Mouse (Mus musculus): ENCODE data around the gene Pick1. TPM values are rescaled to one million over a fixed set of nuclear protein-coding genes. Genes with fewer than 3 reads are reported as not detected.

The Pick1 gene
- polyA plus RNA-seq, 1 experiment from 2014 or later: 29.5 TPM

DNA sequence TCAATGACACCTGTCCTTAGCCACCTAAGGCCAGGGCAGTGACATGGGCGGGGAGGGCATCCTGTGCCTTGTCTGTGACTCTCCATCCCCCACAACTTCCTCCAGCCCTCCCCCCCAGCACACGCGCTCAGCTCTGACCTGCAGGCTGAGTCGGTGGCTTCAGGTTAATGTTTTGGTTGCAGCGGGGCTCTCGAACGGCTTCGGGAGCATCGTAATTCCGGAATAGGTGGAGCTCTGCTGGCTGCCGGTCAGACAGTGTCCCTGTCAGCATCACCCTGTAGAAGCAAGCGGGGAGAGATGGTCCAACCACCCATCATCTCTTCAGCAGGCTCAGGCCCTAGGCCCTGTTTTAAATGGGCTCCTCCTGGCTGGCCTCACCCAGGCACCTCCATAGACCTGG is 60.5 kb downstream of the Pick1 start:
- Histone ChIP-seq H3K36me3 (no peaks in the 10 kb centered on the region; the same call in 1 of the 2 replicates), H3K27me3 (no peaks in the 10 kb centered on the region), H3K9ac (no peak overlapping the region), H3K27ac (no peak overlapping the region), H3K4me3 (no peak overlapping the region), H3K4me1 (replicated peaks) (peaks cover 3% of the 10 kb centered on the region; the same call in 1 of the 2 replicates), H3K9me3 (replicated peaks) (no peaks in the 10 kb centered on the region), H3K4me2 (no peak overlapping the region)
- 79% methylated on average over 12 of the region's 12 CpGs for WGBS
- no peak for ATAC-seq (replicated peaks; ENCODE audit: insufficient number of reproducible peaks, insufficient read depth, low FRiP score, low read depth)

GRCm38 (mm10) chr15:79290340-79290739 is 61.4 kb downstream of the Pick1 start:
- Histone ChIP-seq H3K9me3 (replicated peaks) (no peaks in the 10 kb centered on the region), H3K27me3 (no peaks in the 10 kb centered on the region), H3K4me3 (no peak overlapping the region), H3K4me2 (no peak overlapping the region), H3K27ac (no peak overlapping the region), H3K36me3 (no peaks in the 10 kb centered on the region; the same call in 1 of the 2 replicates), H3K9ac (no peak overlapping the region), H3K4me1 (replicated peaks) (peaks cover 3% of the 10 kb centered on the region; the same call in 1 of the 2 replicates)
- no peak for ATAC-seq (replicated peaks; ENCODE audit: insufficient number of reproducible peaks, insufficient read depth, low FRiP score, low read depth)
- WGBS: 82% methylated on average over 3 of the region's 3 CpGs

DNA sequence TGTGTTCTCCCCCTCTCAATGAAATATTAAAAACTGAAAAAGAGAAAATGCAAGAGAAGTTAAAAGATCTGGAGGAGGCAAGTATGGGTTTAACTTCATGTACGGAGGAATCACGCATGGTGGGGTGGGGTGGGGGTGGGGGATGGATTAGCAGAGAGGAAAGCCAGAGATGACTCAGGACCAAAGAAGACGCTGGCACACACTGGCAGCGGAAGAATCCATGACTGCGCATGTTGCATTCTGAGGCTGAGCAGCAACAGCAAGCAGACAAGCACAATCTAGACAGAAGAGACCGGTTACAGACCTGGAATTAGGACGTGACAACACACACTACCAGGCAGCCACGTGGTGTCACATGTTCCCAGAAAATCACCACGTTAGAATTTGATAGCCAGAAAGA is 63.8 kb downstream of the Pick1 start:
- Histone ChIP-seq H3K9me3 (replicated peaks) (no peaks in the 10 kb centered on the region), H3K36me3 (no peaks in the 10 kb centered on the region; the same call in 1 of the 2 replicates), H3K27me3 (no peaks in the 10 kb centered on the region), H3K4me1 (replicated peaks) (peaks cover 3% of the 10 kb centered on the region; the same call in 1 of the 2 replicates), H3K9ac (no peak overlapping the region), H3K4me2 (no peak overlapping the region), H3K4me3 (no peak overlapping the region), H3K27ac (no peak overlapping the region)
- ATAC-seq (replicated peaks; ENCODE audit: insufficient number of reproducible peaks, insufficient read depth, low FRiP score, low read depth): no peak
- 81% methylated on average over 9 of the region's 9 CpGs for WGBS

- H3K36me3 ChIP-seq: no peaks in the 10 kb centered on the region
- no peak overlapping the region for H3K27ac ChIP-seq
- 77% methylated on average over 6 of the region's 6 CpGs for WGBS
- H3K9ac ChIP-seq: no peak overlapping the region
- H3K4me1 ChIP-seq (replicated peaks): no peaks in the 10 kb centered on the region
- no peak for ATAC-seq (replicated peaks; ENCODE audit: insufficient number of reproducible peaks, insufficient read depth, low FRiP score, low read depth)
- H3K9me3 ChIP-seq (replicated peaks): no peaks in the 10 kb centered on the region
- H3K4me3 ChIP-seq: no peak overlapping the region
- no peak overlapping the region for H3K4me2 ChIP-seq
- no peaks in the 10 kb centered on the region for H3K27me3 ChIP-seq
These were observed 69.6 kb downstream of the Pick1 start for GRCm38 (mm10) chr15:79298553-79298952.

Other genes with a start within 250 kb of the Pick1 start
- gene H1f0, start 200.7 kb upstream of the Pick1 start, polyA plus RNA-seq (2015; fragmentation: Nextera tagmentation; extraction: Ambion mirVana): 289 and 300 TPM in 2 replicates
- not detected in 2 replicates for gene Galr3, start 187.3 kb upstream of the Pick1 start, polyA plus RNA-seq (2015; fragmentation: Nextera tagmentation; extraction: Ambion mirVana)
- 20.4 and 31.6 TPM in 2 replicates for gene Ankrd54, start 166.3 kb upstream of the Pick1 start, polyA plus RNA-seq (2015; fragmentation: Nextera tagmentation; extraction: Ambion mirVana)
- 131 and 151 TPM in 2 replicates for gene Eif3l, start 154.0 kb upstream of the Pick1 start, polyA plus RNA-seq (2015; fragmentation: Nextera tagmentation; extraction: Ambion mirVana)
- gene Micall1, start 120.3 kb upstream of the Pick1 start, polyA plus RNA-seq (2015; fragmentation: Nextera tagmentation; extraction: Ambion mirVana): 20.2 and 23.3 TPM in 2 replicates
- 207 and 240 TPM in 2 replicates for gene Polr2f, start 88.2 kb upstream of the Pick1 start, polyA plus RNA-seq (2015; fragmentation: Nextera tagmentation; extraction: Ambion mirVana)
- 7.4 and 8.1 TPM in 2 replicates for gene 1700088E04Rik, start 87.9 kb upstream of the Pick1 start, polyA plus RNA-seq (2015; fragmentation: Nextera tagmentation; extraction: Ambion mirVana)
- 0.45 and 1.3 TPM in 2 replicates for gene Sox10, start 63.9 kb upstream of the Pick1 start, polyA plus RNA-seq (2015; fragmentation: Nextera tagmentation; extraction: Ambion mirVana)
- 0.61 and 0.73 TPM in 2 replicates for gene Gm49486, start 218 bp downstream of the Pick1 start, polyA plus RNA-seq (2015; fragmentation: Nextera tagmentation; extraction: Ambion mirVana)
- 0.60 TPM in 2 replicates for gene Slc16a8, start 25.6 kb downstream of the Pick1 start, polyA plus RNA-seq (2015; fragmentation: Nextera tagmentation; extraction: Ambion mirVana)
- 9.8 and 9.9 TPM in 2 replicates for gene Baiap2l2, start 56.4 kb downstream of the Pick1 start, polyA plus RNA-seq (2015; fragmentation: Nextera tagmentation; extraction: Ambion mirVana)
- 9.9 and 13.5 TPM in 2 replicates for gene Pla2g6, start 99.2 kb downstream of the Pick1 start, polyA plus RNA-seq (2015; fragmentation: Nextera tagmentation; extraction: Ambion mirVana)
- 3.5 and 3.8 TPM in 2 replicates for gene Maff, start 117.4 kb downstream of the Pick1 start, polyA plus RNA-seq (2015; fragmentation: Nextera tagmentation; extraction: Ambion mirVana)
- gene Tmem184b, start 174.4 kb downstream of the Pick1 start, polyA plus RNA-seq (2015; fragmentation: Nextera tagmentation; extraction: Ambion mirVana): 58.3 and 83.8 TPM in 2 replicates
- 74.9 and 81.9 TPM in 2 replicates for gene Csnk1e, start 226.4 kb downstream of the Pick1 start, polyA plus RNA-seq (2015; fragmentation: Nextera tagmentation; extraction: Ambion mirVana)

Data from heart, embryonic 15.5 days (tissue).